Mouse (Mus musculus): ENCODE measurements around the gene Hydin. TPM values are rescaled to one million over a fixed set of nuclear protein-coding genes. Genes with fewer than 3 reads are reported as not detected.

Hydin gene
- polyA plus RNA-seq, 1 experiment from 2014 or later = 0.01 TPM

DNA sequence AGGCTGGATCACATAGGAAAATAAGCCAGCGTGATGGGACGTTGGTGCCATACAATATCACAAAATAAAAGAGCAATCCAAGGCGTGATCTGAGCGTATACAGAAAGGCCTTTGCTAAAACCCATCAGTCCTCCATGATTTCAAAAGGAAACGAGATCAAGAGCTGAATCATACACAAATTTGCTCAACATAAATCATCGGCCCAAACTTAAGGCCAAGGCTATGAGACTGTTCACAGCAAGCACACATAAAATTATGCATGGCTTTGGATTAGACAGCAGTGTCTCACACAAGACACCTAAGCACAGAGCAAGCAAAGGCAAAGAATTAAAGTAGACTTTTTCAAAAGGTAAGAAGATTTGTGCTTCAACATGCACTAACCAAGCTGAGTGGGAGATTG, 133.8 kb downstream of the Hydin start:
- no peak overlapping the region for H3K4me2 ChIP-seq (ENCODE audit: low read length)
- 83% methylated on average over 6 of the region's 6 CpGs for WGBS
- no peak overlapping the region for H3K4me3 ChIP-seq (ENCODE audit: low read depth, low read length)
- H3K27ac ChIP-seq (ENCODE audit: low read depth) = no peak overlapping the region
- DNase-seq (ENCODE audit: low spot score) = no peak
- ATAC-seq (replicated peaks; ENCODE audit: low FRiP score, low TSS enrichment, low read depth) = no peak
- no peaks in the 10 kb centered on the region for H3K4me1 ChIP-seq (replicated peaks; ENCODE audit: control insufficient read depth, insufficient read depth, low read length)
- H3K27me3 ChIP-seq (replicated peaks; ENCODE audit: control insufficient read depth, insufficient read depth, low read length) = no peaks in the 10 kb centered on the region
- no peak overlapping the region for H3K9ac ChIP-seq (ENCODE audit: low read length)
- H3K36me3 ChIP-seq (ENCODE audit: control insufficient read depth, insufficient read depth, low read length) = no peaks in the 10 kb centered on the region
- H3K9me3 ChIP-seq (ENCODE audit: control insufficient read depth, low read length) = no peaks in the 10 kb centered on the region

DNA sequence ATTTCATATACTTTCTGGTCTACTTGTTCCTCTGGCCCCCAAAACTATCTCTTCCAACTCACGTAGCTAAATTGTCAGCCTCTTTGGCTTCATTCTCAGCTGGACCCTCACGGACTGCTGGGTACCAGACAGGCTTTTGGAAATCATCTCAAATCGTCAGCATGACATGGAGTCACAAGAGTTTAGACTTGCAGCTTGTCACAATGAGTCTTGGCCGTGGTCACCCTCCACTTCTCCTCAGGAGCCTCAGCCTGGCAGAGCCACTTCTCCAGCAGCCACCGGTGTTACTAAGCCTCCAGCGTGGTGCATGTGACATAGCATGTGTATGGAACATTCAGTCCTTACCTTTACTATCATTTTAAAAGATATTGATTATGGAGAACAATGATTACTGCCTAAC, 135.5 kb downstream of the Hydin start:
- no peak overlapping the region for H3K9ac ChIP-seq (ENCODE audit: low read length)
- H3K4me2 ChIP-seq (ENCODE audit: low read length) = no peak overlapping the region
- no peaks in the 10 kb centered on the region for H3K27me3 ChIP-seq (replicated peaks; ENCODE audit: control insufficient read depth, insufficient read depth, low read length)
- H3K27ac ChIP-seq (ENCODE audit: low read depth) = no peak overlapping the region
- ATAC-seq (replicated peaks; ENCODE audit: low FRiP score, low TSS enrichment, low read depth) = no peak
- H3K4me3 ChIP-seq (ENCODE audit: low read depth, low read length) = no peak overlapping the region
- no peaks in the 10 kb centered on the region for H3K4me1 ChIP-seq (replicated peaks; ENCODE audit: control insufficient read depth, insufficient read depth, low read length)
- H3K36me3 ChIP-seq (ENCODE audit: control insufficient read depth, insufficient read depth, low read length) = no peaks in the 10 kb centered on the region
- no peaks in the 10 kb centered on the region for H3K9me3 ChIP-seq (ENCODE audit: control insufficient read depth, low read length)
- 92% methylated on average over 6 of the region's 6 CpGs for WGBS
- no peak for DNase-seq (ENCODE audit: low spot score)

DNA sequence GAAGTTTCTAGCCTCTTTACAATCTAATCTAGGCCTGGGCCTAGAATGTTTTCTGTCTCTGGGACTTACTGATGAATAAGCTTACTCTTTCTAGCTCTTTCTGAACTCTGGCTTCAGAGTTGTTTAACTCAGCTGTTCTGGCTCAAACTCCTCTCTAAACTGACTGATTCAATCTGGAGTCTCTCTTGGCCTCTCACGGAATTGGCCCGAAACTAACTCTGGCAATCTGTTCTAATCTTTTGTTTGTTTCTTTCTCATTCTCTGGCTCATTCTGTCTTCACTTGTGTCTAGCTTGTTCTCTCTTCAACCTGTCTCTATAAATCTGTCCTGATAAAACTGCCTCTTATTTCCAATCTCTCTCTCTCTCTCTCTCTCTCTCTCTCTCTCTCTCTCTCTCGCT, 137.7 kb downstream of the Hydin start:
- Histone ChIP-seq H3K9ac (ENCODE audit: low read length) (no peak overlapping the region), H3K4me2 (ENCODE audit: low read length) (no peak overlapping the region), H3K9me3 (ENCODE audit: control insufficient read depth, low read length) (no peaks in the 10 kb centered on the region), H3K36me3 (ENCODE audit: control insufficient read depth, insufficient read depth, low read length) (no peaks in the 10 kb centered on the region), H3K27ac (ENCODE audit: low read depth) (no peak overlapping the region), H3K27me3 (replicated peaks; ENCODE audit: control insufficient read depth, insufficient read depth, low read length) (no peaks in the 10 kb centered on the region), H3K4me1 (replicated peaks; ENCODE audit: control insufficient read depth, insufficient read depth, low read length) (no peaks in the 10 kb centered on the region), H3K4me3 (ENCODE audit: low read depth, low read length) (no peak overlapping the region)
- no peak for ATAC-seq (replicated peaks; ENCODE audit: low FRiP score, low TSS enrichment, low read depth)
- 60% methylated on average over 3 of the region's 3 CpGs for WGBS
- no peak for DNase-seq (ENCODE audit: low spot score)

DNA sequence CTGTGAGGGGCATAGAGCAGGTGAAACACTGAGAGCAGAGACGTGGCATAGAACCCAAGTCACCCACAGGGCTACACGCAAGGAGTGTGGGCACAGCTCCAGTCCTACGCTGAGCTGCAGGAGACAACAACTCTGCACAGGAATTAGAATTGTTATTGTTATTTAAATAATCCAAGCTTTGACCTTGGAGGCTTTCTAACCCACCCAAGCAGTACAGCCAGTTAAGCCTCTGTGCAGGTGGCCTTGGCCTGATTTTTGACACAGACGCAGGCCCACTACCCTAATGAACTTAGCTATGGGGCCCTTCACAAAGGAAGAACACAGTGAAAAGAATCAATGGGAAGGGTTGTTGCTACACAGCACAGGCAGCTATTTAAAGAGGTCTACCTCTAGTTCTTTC, 148.3 kb downstream of the Hydin start:
- H3K36me3 ChIP-seq (ENCODE audit: control insufficient read depth, insufficient read depth, low read length) = no peaks in the 10 kb centered on the region
- 78% methylated on average over 4 of the region's 4 CpGs for WGBS

DNA sequence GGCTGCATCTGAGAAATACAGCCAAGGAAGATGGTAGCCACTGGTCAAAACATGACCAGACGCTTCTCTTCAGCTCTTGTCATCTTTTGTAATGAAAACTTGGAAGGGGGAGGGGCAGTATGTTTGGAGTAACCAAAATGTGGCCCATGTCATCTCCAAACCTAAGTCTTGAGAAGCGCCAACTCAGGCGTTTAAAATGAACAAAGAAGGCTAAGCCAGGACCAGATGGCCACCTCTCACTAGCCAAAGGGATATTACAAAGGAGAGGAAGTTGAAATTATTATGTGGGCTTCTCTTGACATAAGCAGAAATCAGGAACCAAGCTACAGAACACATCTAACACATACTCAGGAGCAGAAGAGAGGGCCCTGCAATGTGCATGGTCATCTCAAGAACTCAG, 150.2 kb downstream of the Hydin start:
- no peaks in the 10 kb centered on the region for H3K36me3 ChIP-seq (ENCODE audit: control insufficient read depth, insufficient read depth, low read length)
- DNase-seq (ENCODE audit: low spot score) (no peak), ATAC-seq (replicated peaks; ENCODE audit: low FRiP score, low TSS enrichment, low read depth) (no peak)
- no peak overlapping the region for H3K27ac ChIP-seq (ENCODE audit: low read depth)
- 79% methylated on average over 3 of the region's 3 CpGs for WGBS
- H3K9ac ChIP-seq (ENCODE audit: low read length) = no peak overlapping the region
- no peak overlapping the region for H3K4me2 ChIP-seq (ENCODE audit: low read length)
- no peaks in the 10 kb centered on the region for H3K27me3 ChIP-seq (replicated peaks; ENCODE audit: control insufficient read depth, insufficient read depth, low read length)
- no peak overlapping the region for H3K4me3 ChIP-seq (ENCODE audit: low read depth, low read length)
- no peaks in the 10 kb centered on the region for H3K9me3 ChIP-seq (ENCODE audit: control insufficient read depth, low read length)
- 0 out of 2 replicates have a peak, but pooled peaks cover 6% of the 10 kb centered on the region for H3K4me1 ChIP-seq (replicated peaks; ENCODE audit: control insufficient read depth, insufficient read depth, low read length)

More for the DNA sequence above, 148.3 kb downstream of the Hydin start:
- DNase-seq (ENCODE audit: low spot score) (no peak), ATAC-seq (replicated peaks; ENCODE audit: low FRiP score, low TSS enrichment, low read depth) (no peak)
- H3K4me2 ChIP-seq (ENCODE audit: low read length) = no peak overlapping the region
- H3K4me3 ChIP-seq (ENCODE audit: low read depth, low read length) = no peak overlapping the region
- H3K27me3 ChIP-seq (replicated peaks; ENCODE audit: control insufficient read depth, insufficient read depth, low read length) = no peaks in the 10 kb centered on the region
- H3K9ac ChIP-seq (ENCODE audit: low read length) = no peak overlapping the region
- no peak overlapping the region for H3K27ac ChIP-seq (ENCODE audit: low read depth)
- 0 out of 2 replicates have a peak, but pooled peaks cover 6% of the 10 kb centered on the region for H3K4me1 ChIP-seq (replicated peaks; ENCODE audit: control insufficient read depth, insufficient read depth, low read length)
- H3K9me3 ChIP-seq (ENCODE audit: control insufficient read depth, low read length) = no peaks in the 10 kb centered on the region

DNA sequence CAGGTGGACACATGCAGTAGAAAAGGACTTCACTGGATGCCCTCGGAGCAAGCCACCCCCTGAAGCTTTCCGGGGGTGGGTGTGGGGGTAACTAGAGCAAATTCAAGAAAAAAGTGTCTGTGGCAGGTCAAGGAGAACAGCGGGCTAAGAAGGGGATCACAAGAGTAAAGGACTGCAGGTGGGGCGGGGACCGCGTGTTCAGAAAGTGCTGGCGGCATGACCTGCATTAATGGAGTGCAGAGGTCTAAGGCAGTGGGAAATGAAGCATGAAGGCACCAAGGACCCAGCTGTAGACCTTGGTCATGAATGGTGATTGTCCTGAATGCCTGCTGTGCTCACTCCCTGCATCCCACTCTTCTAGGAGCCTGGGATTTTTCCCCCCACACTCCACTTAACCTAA, 151.0 kb downstream of the Hydin start:
- ATAC-seq (replicated peaks; ENCODE audit: low FRiP score, low TSS enrichment, low read depth) (no peak), DNase-seq (ENCODE audit: low spot score) (no peak)
- no peaks in the 10 kb centered on the region for H3K9me3 ChIP-seq (ENCODE audit: control insufficient read depth, low read length)
- WGBS = 93% methylated on average over 7 of the region's 7 CpGs
- H3K27ac ChIP-seq (ENCODE audit: low read depth) = no peak overlapping the region
- H3K4me1 ChIP-seq (replicated peaks; ENCODE audit: control insufficient read depth, insufficient read depth, low read length) = 0 out of 2 replicates have a peak, but pooled peaks cover 5% of the 10 kb centered on the region
- H3K4me2 ChIP-seq (ENCODE audit: low read length) = no peak overlapping the region
- H3K9ac ChIP-seq (ENCODE audit: low read length) = no peak overlapping the region
- no peaks in the 10 kb centered on the region for H3K36me3 ChIP-seq (ENCODE audit: control insufficient read depth, insufficient read depth, low read length)
- no peaks in the 10 kb centered on the region for H3K27me3 ChIP-seq (replicated peaks; ENCODE audit: control insufficient read depth, insufficient read depth, low read length)
- no peak overlapping the region for H3K4me3 ChIP-seq (ENCODE audit: low read depth, low read length)

DNA sequence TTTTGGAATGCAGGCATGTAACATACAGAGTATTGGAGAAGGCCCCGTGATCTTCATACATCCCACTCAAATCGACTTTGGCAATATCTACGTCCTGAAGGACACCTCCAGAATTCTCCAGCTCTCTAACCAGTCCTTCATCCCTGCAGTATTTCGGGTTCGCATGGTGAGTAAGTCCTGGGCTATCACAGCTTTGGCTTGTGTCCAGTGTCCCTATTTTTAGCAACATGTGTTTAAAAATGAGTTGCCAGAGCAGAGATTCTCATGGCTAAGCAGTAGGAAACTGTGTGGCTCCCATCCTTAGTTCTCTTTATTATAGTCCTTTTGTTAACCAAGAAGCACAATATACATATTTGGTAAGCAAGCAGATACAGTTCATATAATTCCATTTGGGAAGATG, 152.9 kb downstream of the Hydin start:
- Histone ChIP-seq H3K27me3 (replicated peaks; ENCODE audit: control insufficient read depth, insufficient read depth, low read length) (no peaks in the 10 kb centered on the region), H3K4me2 (ENCODE audit: low read length) (no peak overlapping the region), H3K9ac (ENCODE audit: low read length) (no peak overlapping the region), H3K4me1 (replicated peaks; ENCODE audit: control insufficient read depth, insufficient read depth, low read length) (no peaks in the 10 kb centered on the region), H3K9me3 (ENCODE audit: control insufficient read depth, low read length) (no peaks in the 10 kb centered on the region), H3K27ac (ENCODE audit: low read depth) (no peak overlapping the region), H3K36me3 (ENCODE audit: control insufficient read depth, insufficient read depth, low read length) (no peaks in the 10 kb centered on the region), H3K4me3 (ENCODE audit: low read depth, low read length) (no peak overlapping the region)
- WGBS = 74% methylated on average over 5 of the region's 5 CpGs
- DNase-seq (ENCODE audit: low spot score) = no peak
- ATAC-seq (replicated peaks; ENCODE audit: low FRiP score, low TSS enrichment, low read depth) = no peak

DNA sequence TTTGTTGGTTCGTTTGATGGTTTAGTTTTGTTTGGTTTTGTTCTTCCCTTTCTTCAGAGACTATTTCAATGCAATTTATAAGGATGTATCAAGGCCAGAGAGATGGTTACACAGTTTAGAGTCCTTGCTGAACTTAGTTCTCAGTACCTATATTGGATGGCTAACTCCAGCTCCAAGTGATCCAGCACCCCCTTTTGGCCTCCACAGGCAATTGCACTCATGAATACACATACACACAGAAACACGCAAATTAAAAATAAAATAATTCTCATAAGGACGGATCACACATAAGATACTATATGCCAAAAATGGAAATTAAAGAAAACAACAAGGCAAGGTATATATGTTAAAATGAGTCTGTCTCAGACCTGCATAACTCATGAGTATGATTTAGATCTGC, 153.4 kb downstream of the Hydin start:
- no peaks in the 10 kb centered on the region for H3K36me3 ChIP-seq (ENCODE audit: control insufficient read depth, insufficient read depth, low read length)

DNA sequence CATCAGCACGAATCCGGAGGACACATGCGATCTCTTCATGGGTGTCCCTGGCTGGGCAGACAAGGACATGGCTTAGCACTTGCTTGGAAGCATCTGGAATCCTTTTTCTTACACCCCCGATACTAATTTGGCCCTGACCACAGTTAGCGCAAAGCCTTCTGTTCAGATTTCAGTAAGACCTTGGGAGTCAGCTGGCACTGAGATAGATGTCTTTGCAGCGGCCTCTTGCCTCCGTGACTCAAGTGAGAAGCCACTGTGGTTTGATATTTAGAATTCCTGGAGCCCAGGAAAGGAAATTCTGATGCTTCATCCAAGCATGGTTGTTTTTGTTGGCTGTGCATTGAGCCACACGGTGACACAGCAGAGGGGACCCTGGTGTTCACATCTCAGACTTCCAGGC, 157.4 kb downstream of the Hydin start:
- Histone ChIP-seq H3K9me3 (ENCODE audit: control insufficient read depth, low read length) (no peaks in the 10 kb centered on the region), H3K9ac (ENCODE audit: low read length) (no peak overlapping the region), H3K27ac (ENCODE audit: low read depth) (no peak overlapping the region), H3K4me2 (ENCODE audit: low read length) (no peak overlapping the region), H3K36me3 (ENCODE audit: control insufficient read depth, insufficient read depth, low read length) (no peaks in the 10 kb centered on the region), H3K27me3 (replicated peaks; ENCODE audit: control insufficient read depth, insufficient read depth, low read length) (no peaks in the 10 kb centered on the region), H3K4me1 (replicated peaks; ENCODE audit: control insufficient read depth, insufficient read depth, low read length) (no peaks in the 10 kb centered on the region), H3K4me3 (ENCODE audit: low read depth, low read length) (no peak overlapping the region)
- ATAC-seq (replicated peaks; ENCODE audit: low FRiP score, low TSS enrichment, low read depth) = no peak
- 88% methylated on average over 8 of the region's 8 CpGs for WGBS
- DNase-seq (ENCODE audit: low spot score) = no peak

More for the DNA sequence above, 153.4 kb downstream of the Hydin start:
- H3K4me1 ChIP-seq (replicated peaks; ENCODE audit: control insufficient read depth, insufficient read depth, low read length) = no peaks in the 10 kb centered on the region
- DNase-seq (ENCODE audit: low spot score) = no peak
- H3K4me3 ChIP-seq (ENCODE audit: low read depth, low read length) = no peak overlapping the region
- H3K4me2 ChIP-seq (ENCODE audit: low read length) = no peak overlapping the region
- 89% methylated on average over 3 of the region's 3 CpGs for WGBS
- no peak for ATAC-seq (replicated peaks; ENCODE audit: low FRiP score, low TSS enrichment, low read depth)
- no peak overlapping the region for H3K9ac ChIP-seq (ENCODE audit: low read length)
- H3K9me3 ChIP-seq (ENCODE audit: control insufficient read depth, low read length) = no peaks in the 10 kb centered on the region
- H3K27ac ChIP-seq (ENCODE audit: low read depth) = no peak overlapping the region
- no peaks in the 10 kb centered on the region for H3K27me3 ChIP-seq (replicated peaks; ENCODE audit: control insufficient read depth, insufficient read depth, low read length)
